Mouse (Mus musculus): ENCODE measurements around the gene Ap4b1.

- TF ChIP-seq POLR2A (IDR thresholded peaks at IDR 0.05; ENCODE audit: extremely low read depth, insufficient read depth, low read length) (no peak), CTCF (IDR thresholded peaks at IDR 0.05; ENCODE audit: low read depth, low read length) (no peak)
Observed at GRCm38 (mm10) chr3:103790346-103791145, 18.8 kb upstream of the Ap4b1 start.

Data from liver, adult 2 months (tissue).